Mouse (Mus musculus): ENCODE results near the gene Kctd15. TPM values are rescaled to one million over a fixed set of nuclear protein-coding genes. Genes with fewer than 3 reads are reported as not detected.

The Kctd15 gene
- polyA plus RNA-seq, 1 experiment from 2014 or later, result not detected

Other genes with a start within 250 kb of the Kctd15 start
- not detected in 3 replicates for gene Chst8, start 156.0 kb upstream of the Kctd15 start, polyA plus RNA-seq (2018)

Data from macrophage (primary cell).